Mouse (Mus musculus): Measurements from ENCODE around the gene Ppp6c.

GRCm38 (mm10) chr2:39148075-39148474 lies 78.2 kb downstream of the Ppp6c start:
- TF ChIP-seq CTCF (IDR thresholded peaks at IDR 0.05; ENCODE audit: low read depth): no peak
- no peak for TF ChIP-seq EP300 (IDR thresholded peaks at IDR 0.05; ENCODE audit: low read depth)
